Comparison of ENCODE assay signal across 8 mouse cellular contexts in genomic region chr3:87935776-87936175, GRCm38 (mm10). TPM values are rescaled to one million over a fixed set of nuclear protein-coding genes. Genes with fewer than 3 reads are reported as not detected.
DNase-seq lines count a peak whose midpoint lies in the region; ATAC-seq and TF ChIP-seq lines count a peak whose summit lies in the region.

No protein-coding gene starts in this region.

- peaks cover 2% of the 10 kb centered on the region for H3K4me1 ChIP-seq in ES-Bruce4 (ENCODE audit: control insufficient read depth, insufficient read depth, low read length)
- H3K4me1 ChIP-seq in bone marrow macrophage, adult 2 months (ENCODE audit: control insufficient read depth, insufficient read depth, low read length), result peaks cover 17% of the 10 kb centered on the region
- H3K4me1 ChIP-seq in lung, embryonic 16.5 days (replicated peaks; ENCODE audit: control insufficient read depth, insufficient read depth, low read length), result peaks cover 9% of the 10 kb centered on the region; the same call in 1 of the 2 replicates

- H3K4me2 ChIP-seq in lung, embryonic 16.5 days (ENCODE audit: low read depth, low read length), result no peak overlapping the region

- ATAC-seq in erythroblast, adult 5-6 weeks (replicated peaks; ENCODE audit: low FRiP score, poor library complexity, severe bottlenecking), result peak; percentile 71; the same call in 1 of the 2 replicates
- peak; percentile 72 for ATAC-seq in lung, embryonic 16.5 days (ENCODE audit: low read depth)

- H3K4me3 ChIP-seq in ES-Bruce4 (ENCODE audit: low read depth, low read length), result no peak overlapping the region
- no peak overlapping the region for H3K4me3 ChIP-seq in bone marrow macrophage, adult 2 months (ENCODE audit: insufficient read depth, low read length)
- no peak overlapping the region for H3K4me3 ChIP-seq in lung, embryonic 16.5 days (ENCODE audit: low read length)

- TF ChIP-seq EP300 in ES-Bruce4 (IDR thresholded peaks at IDR 0.05; ENCODE audit: insufficient read depth, low read depth, low read length), result no peak

- no peaks in the 10 kb centered on the region for H3K9me3 ChIP-seq in ES-Bruce4 (replicated peaks; ENCODE audit: control insufficient read depth, insufficient read depth, low read length, poor library complexity, severe bottlenecking)
- no peaks in the 10 kb centered on the region for H3K9me3 ChIP-seq in lung, embryonic 16.5 days (ENCODE audit: control insufficient read depth, low read length)

- WGBS in lung, embryonic 16.5 days, result 92% methylated on average over 2 of the region's 2 CpGs

- peak; percentile 88 for TF ChIP-seq CTCF in ES-Bruce4 (IDR thresholded peaks at IDR 0.05; ENCODE audit: low read depth, low read length)
- TF ChIP-seq CTCF in bone marrow macrophage, adult 2 months (IDR thresholded peaks at IDR 0.05; ENCODE audit: low read depth, low read length), result peak; percentile 93

- intact Hi-C loops in heart, postnatal 25 days (cut with DNase I), result loop anchor here (1.0 kb wide), 3 partner anchors 26 to 136 kb away; no protein-coding TSS in a partner anchor

- no peak overlapping the region for H3K9ac ChIP-seq in ES-Bruce4 (ENCODE audit: low read depth, poor library complexity, severe bottlenecking)
- H3K9ac ChIP-seq in lung, embryonic 16.5 days (ENCODE audit: low read length), result no peak overlapping the region

- no peak for TF ChIP-seq POLR2A in ES-Bruce4 (IDR thresholded peaks at IDR 0.05; ENCODE audit: insufficient read depth, low read length)
- no peak for TF ChIP-seq POLR2A in bone marrow macrophage, adult 2 months (IDR thresholded peaks at IDR 0.05; ENCODE audit: borderline replicate concordance, low read depth, low read length)

- DNase-seq in heart, postnatal 25 days (ENCODE audit: low spot score), result peak; percentile 37
- peak; percentile 71 for DNase-seq in layer of hippocampus, adult 11-12 months (ENCODE audit: low spot score)
- DNase-seq in ovary, postnatal 14 days (ENCODE audit: low spot score), result peak; percentile 77
- peak; percentile 90 for DNase-seq in thymus, postnatal 4 days

- peaks cover 67% of the 10 kb centered on the region for H3K36me3 ChIP-seq in ES-Bruce4 (ENCODE audit: control insufficient read depth, insufficient read depth, low read length, poor library complexity, severe bottlenecking)
- H3K36me3 ChIP-seq in lung, embryonic 16.5 days (ENCODE audit: control insufficient read depth, insufficient read depth, low read length), result peaks cover 39% of the 10 kb centered on the region

- no peak overlapping the region for H3K27ac ChIP-seq in ES-Bruce4 (ENCODE audit: insufficient read depth, low read length)
- H3K27ac ChIP-seq in bone marrow macrophage, adult 2 months (ENCODE audit: insufficient read depth, low read depth, low read length), result no peak overlapping the region
- no peak overlapping the region for H3K27ac ChIP-seq in lung, embryonic 16.5 days (ENCODE audit: low read length)

- H3K27me3 ChIP-seq in ES-Bruce4 (ENCODE audit: control insufficient read depth, insufficient read depth, low read length, poor library complexity, severe bottlenecking), result no peaks in the 10 kb centered on the region
- no peaks in the 10 kb centered on the region for H3K27me3 ChIP-seq in lung, embryonic 16.5 days (ENCODE audit: control insufficient read depth, insufficient read depth, low read depth, low read length)

RNA-seq across cellular contexts. Expression of gene Rrnad1, which starts 5.3 kb away (rescaled TPM):
- 14.9 and 18.8 TPM in 2 replicates for polyA plus RNA-seq in ES-Bruce4 (2011; ENCODE audit: insufficient read depth, insufficient read length, low read depth, missing spikeins)
- 17.8 and 23.3 TPM in 2 replicates for polyA plus RNA-seq in bone marrow macrophage, adult 2 months (2012; ENCODE audit: insufficient read depth, insufficient read length, missing spikeins)
- 0.58 and 1.7 TPM in 2 replicates for total RNA-seq in erythroblast, adult 5-6 weeks (2015; ENCODE audit: low replicate concordance)
- 2.4 and 3.2 TPM in 2 replicates for total RNA-seq in erythroblast, adult 5-6 weeks (2017; ENCODE audit: low replicate concordance)
- total RNA-seq in heart, postnatal 25 days (2021), result 1 to 10 TPM; 6.0 to 6.1 TPM
- polyA plus RNA-seq in lung, embryonic 16.5 days (2015; fragmentation: Nextera tagmentation; extraction: Ambion mirVana), result 20.2 and 20.6 TPM in 2 replicates

RNA-seq across cellular contexts. Expression of gene Isg20l2, which starts 5.7 kb away (rescaled TPM):
- polyA plus RNA-seq in ES-Bruce4 (2011; ENCODE audit: insufficient read depth, insufficient read length, low read depth, missing spikeins), result 64.3 and 68.4 TPM in 2 replicates
- polyA plus RNA-seq in bone marrow macrophage, adult 2 months (2012; ENCODE audit: insufficient read depth, insufficient read length, missing spikeins), result 22.0 and 22.3 TPM in 2 replicates
- 8.6 and 10.7 TPM in 2 replicates for total RNA-seq in erythroblast, adult 5-6 weeks (2015; ENCODE audit: low replicate concordance)
- total RNA-seq in erythroblast, adult 5-6 weeks (2017; ENCODE audit: low replicate concordance), result 5.6 and 11.6 TPM in 2 replicates
- total RNA-seq in heart, postnatal 25 days (2021), result 10 to 100 TPM; 12.1 to 12.4 TPM
- 50.3 and 54.8 TPM in 2 replicates for polyA plus RNA-seq in lung, embryonic 16.5 days (2015; fragmentation: Nextera tagmentation; extraction: Ambion mirVana)

RNA-seq across cellular contexts. Expression of gene Crabp2, which starts 12.7 kb away (rescaled TPM):
- 11.9 and 12.0 TPM in 2 replicates for polyA plus RNA-seq in ES-Bruce4 (2011; ENCODE audit: insufficient read depth, insufficient read length, low read depth, missing spikeins)
- not detected in 2 replicates for polyA plus RNA-seq in bone marrow macrophage, adult 2 months (2012; ENCODE audit: insufficient read depth, insufficient read length, missing spikeins)
- total RNA-seq in erythroblast, adult 5-6 weeks (2015; ENCODE audit: low replicate concordance), result not detected in 2 replicates
- total RNA-seq in erythroblast, adult 5-6 weeks (2017; ENCODE audit: low replicate concordance), result not detected in 2 replicates
- not detected for total RNA-seq in heart, postnatal 25 days (2021)
- polyA plus RNA-seq in lung, embryonic 16.5 days (2015; fragmentation: Nextera tagmentation; extraction: Ambion mirVana), result 4.7 and 4.9 TPM in 2 replicates

RNA-seq across cellular contexts. Expression of gene Mrpl24, which starts 16.5 kb away (rescaled TPM):
- polyA plus RNA-seq in ES-Bruce4 (2011; ENCODE audit: insufficient read depth, insufficient read length, low read depth, missing spikeins), result 207 and 219 TPM in 2 replicates
- polyA plus RNA-seq in bone marrow macrophage, adult 2 months (2012; ENCODE audit: insufficient read depth, insufficient read length, missing spikeins), result 139 and 147 TPM in 2 replicates
- 24.0 and 39.1 TPM in 2 replicates for total RNA-seq in erythroblast, adult 5-6 weeks (2015; ENCODE audit: low replicate concordance)
- total RNA-seq in erythroblast, adult 5-6 weeks (2017; ENCODE audit: low replicate concordance), result 16.0 and 23.0 TPM in 2 replicates
- 10 to 100 TPM; 68.3 to 70.1 TPM for total RNA-seq in heart, postnatal 25 days (2021)
- 77.5 and 79.3 TPM in 2 replicates for polyA plus RNA-seq in lung, embryonic 16.5 days (2015; fragmentation: Nextera tagmentation; extraction: Ambion mirVana)

RNA-seq across cellular contexts. Expression of gene Hdgf, which starts 29.7 kb away (rescaled TPM):
- polyA plus RNA-seq in ES-Bruce4 (2011; ENCODE audit: insufficient read depth, insufficient read length, low read depth, missing spikeins), result 508 and 526 TPM in 2 replicates
- polyA plus RNA-seq in bone marrow macrophage, adult 2 months (2012; ENCODE audit: insufficient read depth, insufficient read length, missing spikeins), result 170 and 180 TPM in 2 replicates
- 99.5 and 116 TPM in 2 replicates for total RNA-seq in erythroblast, adult 5-6 weeks (2015; ENCODE audit: low replicate concordance)
- total RNA-seq in erythroblast, adult 5-6 weeks (2017; ENCODE audit: low replicate concordance), result 131 and 168 TPM in 2 replicates
- 100 to 1,000 TPM; 108 to 112 TPM for total RNA-seq in heart, postnatal 25 days (2021)
- polyA plus RNA-seq in lung, embryonic 16.5 days (2015; fragmentation: Nextera tagmentation; extraction: Ambion mirVana), result 81.3 and 86.3 TPM in 2 replicates

Comparison
In these comparisons a context has a peak if more than half of its experiments do, and no peak if none do; other contexts are left out.
1. DNase-seq: peak in every context shown above with its lines; median percentile 90 in thymus, postnatal 4 days; 77 in ovary, postnatal 14 days; 71 in layer of hippocampus, adult 11-12 months; 37 in heart, postnatal 25 days.